Mouse (Mus musculus) midbrain, embryonic 16.5 days (tissue): ENCODE results near the gene Rps18. TPM values are rescaled to one million over a fixed set of nuclear protein-coding genes. Genes with fewer than 3 reads are reported as not detected.

ENCODE experiments used
- ATAC-seq: fragments of 200-750 bp; cut with Nextera tagmentation; 2 replicates; pipeline ENCODE4 v1.8.0; 2017; ENCODE audit warnings: moderate TSS enrichment
- H3K27ac ChIP-seq: fragments of 300-500 bp; sonication (generic); 2 replicates; pipeline ENCODE4 v1.5.1; 2014; ENCODE audit warnings: mild to moderate bottlenecking, low read length, mixed read lengths
- H3K27me3 ChIP-seq: fragments of 300-500 bp; sonication (generic); 2 replicates; pipeline ENCODE4 v1.6.1; 2014; ENCODE audit warnings: low read depth, low read length, mixed read lengths; ENCODE audit not compliant: control insufficient read depth, insufficient read depth
- H3K36me3 ChIP-seq: fragments of 300-500 bp; sonication (generic); 2 replicates; pipeline ENCODE4 v1.6.1; 2014; ENCODE audit warnings: mild to moderate bottlenecking, low read length, moderate library complexity, mixed read lengths; ENCODE audit not compliant: control insufficient read depth, insufficient read depth
- H3K4me1 ChIP-seq: fragments of 300-500 bp; sonication (generic); 2 replicates; pipeline ENCODE4 v1.6.1; 2014; ENCODE audit warnings: mild to moderate bottlenecking, low read length, mixed read lengths; ENCODE audit not compliant: control insufficient read depth, insufficient read depth
- H3K4me2 ChIP-seq: fragments of 300-500 bp; sonication (generic); 2 replicates; pipeline ENCODE4 v1.6.1; 2014; ENCODE audit warnings: mild to moderate bottlenecking, low read length, mixed read lengths
- H3K4me3 ChIP-seq: fragments of 300-500 bp; sonication (generic); 2 replicates; pipeline ENCODE4 v1.5.1; 2014; ENCODE audit warnings: low read depth, mild to moderate bottlenecking, low read length, moderate library complexity, mixed read lengths
- H3K9ac ChIP-seq: fragments of 300-500 bp; sonication (generic); 2 replicates; pipeline ENCODE4 v1.6.1; 2014; ENCODE audit warnings: low read depth, low read length, mixed read lengths
- H3K9me3 ChIP-seq: fragments of 300-500 bp; sonication (generic); replicated peaks from 2 replicates; pipeline ENCODE4 v1.6.1; 2014; ENCODE audit warnings: mild to moderate bottlenecking, low read length, mixed read lengths; ENCODE audit not compliant: control insufficient read depth, poor library complexity, severe bottlenecking
- WGBS: fragments of 180-500 bp; shearing (Covaris S2); extraction: QIAGEN DNeasy Blood & Tissue Kit; methylation state at CpG from one replicate; pipeline ENCODE4 v1.1.7; 2014; 5-methylcytosine and 5-hydroxymethylcytosine counted together
- polyA plus RNA-seq: library from polyadenylated mRNA; unstranded; fragments of >200 nt; fragmentation: Nextera tagmentation; extraction: Ambion mirVana; gene quantifications from 2 replicates; pipeline ENCODE4 v1.2.1, GENCODE M21; 2015

The Rps18 gene
- polyA plus RNA-seq, 1 experiment from 2014 or later = 620 TPM

DNA sequence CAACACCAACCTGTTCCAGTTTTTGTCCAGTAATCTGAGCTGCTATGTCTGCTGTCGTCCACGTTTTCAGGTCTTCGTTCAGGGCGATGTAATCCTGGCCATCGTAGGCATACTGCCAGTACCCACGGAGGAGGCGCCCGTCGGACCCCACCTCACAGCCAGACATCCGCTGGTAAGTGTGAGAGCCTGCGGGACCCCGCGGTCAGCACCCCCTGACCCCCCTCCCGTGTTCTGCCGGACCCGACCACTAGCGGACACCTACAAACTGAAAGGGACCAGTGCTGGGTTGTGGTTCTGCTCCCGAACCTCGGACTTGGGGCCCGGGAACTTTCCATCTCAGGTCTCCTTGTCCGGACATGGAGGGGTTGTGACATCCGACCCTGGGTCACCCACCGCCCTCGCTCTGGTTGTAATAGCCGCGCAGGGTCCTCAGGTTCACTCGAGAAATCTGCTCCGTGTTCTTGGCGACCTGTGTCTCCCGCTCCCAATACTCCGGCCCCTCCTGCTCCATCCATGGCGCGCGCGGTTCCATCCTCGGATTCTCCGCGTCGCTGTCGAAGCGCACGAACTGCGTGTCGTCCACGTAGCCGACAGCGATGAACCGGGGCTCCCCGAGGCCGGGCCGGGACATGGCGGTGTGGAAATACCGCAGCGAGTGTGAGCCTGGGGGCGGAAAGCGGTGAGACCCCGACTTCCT lies 22.2 kb upstream of the Rps18 start:
- peak overlapping the region; percentile 40 for H3K4me3 ChIP-seq
- H3K9me3 ChIP-seq = no peaks in the 10 kb centered on the region
- peaks cover 11% of the 10 kb centered on the region; the same call in 1 of the 2 replicates for H3K4me1 ChIP-seq
- H3K27me3 ChIP-seq = peaks cover 36% of the 10 kb centered on the region
- H3K9ac ChIP-seq = peak overlapping the region; percentile 60
- H3K27ac ChIP-seq = no peak overlapping the region
- ATAC-seq = no peak
- H3K4me2 ChIP-seq = peak overlapping the region; percentile 61
- no peaks in the 10 kb centered on the region for H3K36me3 ChIP-seq
- 3% methylated on average over 57 of the region's 57 CpGs for WGBS

DNA sequence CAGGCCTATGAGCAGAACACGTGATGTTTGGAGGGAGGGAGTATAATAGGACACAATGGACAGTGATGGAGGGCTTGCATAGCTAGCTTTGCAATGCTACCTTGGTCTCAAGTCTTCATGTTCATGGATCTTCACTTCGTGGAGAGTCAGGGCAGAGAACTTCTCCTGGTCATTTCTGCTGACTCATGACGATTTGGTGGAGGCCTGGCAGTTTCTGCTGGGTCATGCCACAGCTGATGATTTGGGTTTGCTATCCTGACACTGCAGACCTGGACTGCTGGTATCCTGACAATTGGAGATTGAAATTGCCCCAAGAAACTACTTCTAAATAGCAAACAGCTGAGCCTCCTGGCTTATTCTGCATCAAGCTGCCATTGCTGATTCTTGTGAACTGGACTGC lies 17.8 kb upstream of the Rps18 start:
- H3K9ac ChIP-seq = no peak overlapping the region
- no peak overlapping the region for H3K4me2 ChIP-seq
- 58% methylated on average over 3 of the region's 3 CpGs for WGBS
- no peak for ATAC-seq
- no peak overlapping the region for H3K4me3 ChIP-seq
- peaks cover 20% of the 10 kb centered on the region for H3K27me3 ChIP-seq
- no peaks in the 10 kb centered on the region for H3K36me3 ChIP-seq
- 0 out of 2 replicates have a peak, but pooled peaks cover 4% of the 10 kb centered on the region for H3K4me1 ChIP-seq
- H3K9me3 ChIP-seq = no peaks in the 10 kb centered on the region
- no peak overlapping the region for H3K27ac ChIP-seq

DNA sequence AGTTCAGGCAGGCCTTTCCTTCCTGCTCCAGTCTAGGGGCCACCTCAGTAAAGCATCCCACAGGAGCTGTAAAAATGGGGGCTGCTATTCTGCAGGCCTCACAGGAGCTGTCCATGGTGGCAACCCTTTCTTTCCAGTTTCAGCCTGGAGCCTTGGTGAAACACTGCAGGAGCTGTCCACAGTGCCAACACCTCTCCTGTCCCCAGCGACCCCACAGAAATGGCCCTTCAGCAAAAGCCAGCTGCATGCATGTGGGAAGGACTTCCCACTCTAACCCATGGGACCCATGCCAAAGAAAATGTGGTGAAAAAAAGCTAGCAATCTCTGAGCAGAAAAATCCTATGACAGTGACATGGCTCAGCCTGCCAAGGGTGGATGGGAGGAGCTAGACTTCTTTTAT lies 16.9 kb upstream of the Rps18 start:
- ATAC-seq = no peak
- no peak overlapping the region for H3K4me2 ChIP-seq
- H3K27me3 ChIP-seq = peaks cover 12% of the 10 kb centered on the region
- no peak overlapping the region for H3K9ac ChIP-seq
- H3K36me3 ChIP-seq = no peaks in the 10 kb centered on the region
- WGBS = 14% methylated on average over 1 of the region's 1 CpGs
- no peak overlapping the region for H3K4me3 ChIP-seq
- no peak overlapping the region for H3K27ac ChIP-seq
- H3K9me3 ChIP-seq = no peaks in the 10 kb centered on the region
- H3K4me1 ChIP-seq = no peaks in the 10 kb centered on the region

DNA sequence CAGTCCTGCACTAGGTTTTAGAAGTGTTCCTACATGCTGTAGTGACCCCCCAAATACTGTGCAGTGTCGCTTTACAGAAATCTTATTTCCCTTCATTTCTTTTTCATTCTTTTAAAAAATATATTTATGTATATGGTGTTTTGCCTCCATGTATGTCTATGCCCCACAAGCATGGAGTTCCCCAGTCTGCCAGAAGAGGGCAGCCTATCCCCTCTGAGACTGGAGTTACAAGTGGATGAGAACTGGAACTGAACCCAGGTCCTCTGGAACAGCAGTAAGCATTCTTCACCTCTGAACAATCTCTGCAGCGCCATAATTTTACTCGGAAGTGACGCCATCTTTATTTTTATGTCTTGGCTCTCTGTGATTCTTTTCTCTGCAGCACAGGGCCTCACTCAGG lies 13.6 kb upstream of the Rps18 start:
- Histone ChIP-seq H3K4me2 (no peak overlapping the region), H3K9ac (no peak overlapping the region), H3K36me3 (peaks cover 14% of the 10 kb centered on the region), H3K4me3 (no peak overlapping the region), H3K4me1 (no peaks in the 10 kb centered on the region), H3K27me3 (no peaks in the 10 kb centered on the region), H3K9me3 (no peaks in the 10 kb centered on the region), H3K27ac (no peak overlapping the region)
- 76% methylated on average over 4 of the region's 4 CpGs for WGBS
- no peak for ATAC-seq

DNA sequence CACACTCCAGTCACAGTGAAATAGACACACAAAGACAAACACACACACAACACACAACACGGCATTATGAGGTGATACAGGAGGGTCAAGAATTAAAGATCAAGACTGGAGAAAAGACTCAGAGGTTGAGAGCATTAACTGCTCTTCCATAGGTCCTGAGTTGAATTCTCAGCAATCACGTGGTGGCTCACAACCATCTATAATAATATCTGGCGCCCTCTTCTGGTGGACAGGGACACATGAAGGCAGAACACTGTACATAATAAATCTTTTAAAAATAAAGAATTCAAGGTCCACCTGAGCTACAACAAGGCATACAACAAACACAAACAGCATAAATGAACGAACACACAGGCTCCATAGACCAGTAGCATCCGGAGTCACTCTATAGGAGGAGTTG lies 13.1 kb upstream of the Rps18 start:
- Histone ChIP-seq H3K27me3 (no peaks in the 10 kb centered on the region), H3K27ac (no peak overlapping the region), H3K9me3 (no peaks in the 10 kb centered on the region), H3K4me1 (no peaks in the 10 kb centered on the region), H3K4me3 (no peak overlapping the region), H3K36me3 (peaks cover 14% of the 10 kb centered on the region), H3K4me2 (peak overlapping the region; percentile 28; the same call in 1 of the 2 replicates), H3K9ac (no peak overlapping the region)
- WGBS = 28% methylated on average over 5 of the region's 5 CpGs
- ATAC-seq = peak; percentile 63

DNA sequence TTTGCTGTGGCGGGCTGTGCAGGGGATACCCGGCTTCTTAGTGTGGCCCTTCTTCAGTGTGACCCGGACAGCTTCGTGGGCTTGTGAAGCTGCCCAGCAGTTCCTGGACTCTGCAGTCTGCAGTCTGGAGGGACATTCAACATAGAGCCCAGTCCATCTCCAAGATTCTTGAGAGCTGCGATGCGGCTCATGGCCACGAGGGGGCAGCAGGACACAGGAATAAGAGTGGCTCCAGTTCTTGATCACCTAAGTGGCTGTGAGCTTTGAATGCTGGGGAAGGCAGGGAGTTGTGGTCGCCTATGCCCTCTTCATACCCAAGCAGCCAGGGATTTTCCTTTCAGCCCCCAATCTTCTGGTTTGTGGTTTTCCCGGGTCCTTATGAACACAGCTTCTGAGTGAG lies 12.7 kb upstream of the Rps18 start:
- peak overlapping the region; percentile 28; the same call in 1 of the 2 replicates for H3K4me2 ChIP-seq
- 2% methylated on average over 9 of the region's 9 CpGs for WGBS
- peaks cover 14% of the 10 kb centered on the region for H3K36me3 ChIP-seq
- no peaks in the 10 kb centered on the region for H3K27me3 ChIP-seq
- H3K9ac ChIP-seq = no peak overlapping the region
- H3K4me3 ChIP-seq = no peak overlapping the region
- no peaks in the 10 kb centered on the region for H3K4me1 ChIP-seq
- H3K9me3 ChIP-seq = no peaks in the 10 kb centered on the region
- ATAC-seq = peak; percentile 81
- no peak overlapping the region for H3K27ac ChIP-seq

DNA sequence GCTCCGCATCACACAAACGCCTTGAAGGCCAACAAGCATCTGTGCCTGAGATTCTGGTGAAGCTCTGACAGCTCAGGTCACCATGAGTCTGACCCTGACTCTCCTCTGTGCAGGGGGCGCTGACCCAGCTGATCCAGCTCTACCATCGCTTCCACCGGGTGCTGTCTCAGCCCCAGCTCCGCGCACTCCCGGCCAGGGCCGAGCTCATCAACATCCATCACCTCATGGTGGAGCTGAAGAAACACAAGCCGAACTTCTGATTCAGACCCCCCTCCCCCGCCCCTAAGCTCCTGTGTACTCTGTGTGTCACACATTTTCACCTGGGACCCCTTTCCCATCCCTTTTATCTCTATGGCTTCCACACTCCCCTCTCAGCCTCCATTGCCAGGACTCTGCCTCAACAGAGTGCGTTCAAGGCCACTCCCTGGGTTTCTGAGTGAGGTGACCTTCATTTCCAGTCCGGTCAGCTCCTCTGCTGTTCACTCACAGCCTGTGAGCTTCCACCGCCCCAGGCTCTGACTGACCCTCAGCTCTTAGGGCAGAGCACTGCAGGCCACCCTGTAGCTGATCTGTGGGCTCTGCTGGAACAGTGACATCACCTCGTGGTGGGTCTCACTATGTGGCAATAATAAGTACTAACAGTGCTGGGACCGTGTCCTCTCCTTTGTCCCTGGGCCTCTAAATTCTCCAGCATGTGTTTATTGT lies 10.2 kb upstream of the Rps18 start:
- H3K9ac ChIP-seq = no peak overlapping the region
- peaks cover 32% of the 10 kb centered on the region for H3K36me3 ChIP-seq
- 91% methylated on average over 16 of the region's 16 CpGs for WGBS
- no peaks in the 10 kb centered on the region for H3K4me1 ChIP-seq
- no peak overlapping the region for H3K4me2 ChIP-seq
- H3K4me3 ChIP-seq = no peak overlapping the region
- no peaks in the 10 kb centered on the region for H3K9me3 ChIP-seq
- ATAC-seq = no peak
- no peak overlapping the region for H3K27ac ChIP-seq
- H3K27me3 ChIP-seq = no peaks in the 10 kb centered on the region

DNA sequence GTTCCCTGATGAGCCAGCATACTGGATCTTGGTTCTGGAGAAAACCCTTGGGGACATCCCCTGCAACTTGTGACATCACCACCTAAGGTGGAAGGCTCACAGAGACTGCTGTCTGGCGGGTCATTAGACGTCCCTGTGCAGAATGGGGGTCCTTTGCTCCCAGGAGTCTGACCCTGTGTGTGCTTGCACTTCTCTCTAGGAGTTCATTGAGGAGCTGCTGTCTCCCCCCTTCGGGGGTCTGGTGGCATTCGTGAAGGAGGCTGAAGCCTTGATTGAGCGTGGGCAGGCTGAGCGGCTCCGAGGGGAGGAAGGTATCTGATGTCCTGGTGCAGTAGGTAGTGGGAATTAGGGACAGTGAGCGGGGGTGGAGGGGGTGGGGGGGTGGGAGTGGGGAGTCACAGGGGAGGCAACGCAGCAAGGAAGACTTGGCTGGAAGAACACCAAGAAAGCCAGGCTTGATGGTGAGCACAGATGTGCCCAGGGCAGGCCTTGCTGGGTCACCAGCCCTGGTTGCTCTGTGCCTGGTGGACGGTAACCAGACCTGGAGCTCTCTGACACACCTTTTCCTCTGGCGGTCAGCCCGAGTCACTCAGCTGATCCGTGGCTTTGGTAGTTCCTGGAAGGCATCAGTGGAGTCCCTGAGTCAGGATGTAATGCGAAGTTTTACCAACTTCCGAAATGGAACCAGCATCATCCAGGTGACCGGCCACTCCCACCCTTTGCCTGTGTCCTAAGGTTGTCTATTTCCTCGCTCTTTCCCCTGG lies 9.5 kb upstream of the Rps18 start:
- ATAC-seq = no peak
- WGBS = 92% methylated on average over 16 of the region's 17 CpGs

DNA sequence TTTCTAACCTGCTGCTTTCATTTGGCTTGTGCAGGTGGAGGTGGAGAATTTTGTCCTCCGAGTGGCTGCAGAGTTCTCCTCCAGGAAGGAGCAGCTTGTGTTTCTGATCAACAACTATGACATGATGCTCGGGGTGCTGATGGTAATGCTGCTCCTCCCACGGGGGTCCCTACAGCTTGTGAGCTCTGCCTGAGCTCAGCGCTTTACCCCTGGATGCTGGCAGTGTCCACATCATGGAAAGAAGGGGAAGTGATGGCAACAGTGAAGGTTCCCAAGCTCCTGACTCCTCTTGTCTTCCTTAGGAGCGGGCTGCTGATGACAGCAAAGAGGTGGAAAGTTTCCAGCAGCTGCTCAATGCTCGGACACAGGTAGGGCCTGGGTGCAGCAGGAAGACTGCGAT lies 7.1 kb upstream of the Rps18 start:
- Histone ChIP-seq H3K9me3 (no peaks in the 10 kb centered on the region), H3K9ac (no peak overlapping the region), H3K4me1 (no peaks in the 10 kb centered on the region; the same call in 1 of the 2 replicates), H3K36me3 (peaks cover 44% of the 10 kb centered on the region), H3K4me3 (no peak overlapping the region), H3K27me3 (no peaks in the 10 kb centered on the region), H3K4me2 (no peak overlapping the region), H3K27ac (no peak overlapping the region)
- ATAC-seq = no peak
- WGBS = 90% methylated on average over 7 of the region's 7 CpGs

More for the DNA sequence above, 9.5 kb upstream of the Rps18 start:
- no peaks in the 10 kb centered on the region for H3K9me3 ChIP-seq
- H3K36me3 ChIP-seq = peaks cover 35% of the 10 kb centered on the region
- no peak overlapping the region for H3K4me2 ChIP-seq
- no peak overlapping the region for H3K4me3 ChIP-seq
- no peak overlapping the region for H3K27ac ChIP-seq
- H3K4me1 ChIP-seq = no peaks in the 10 kb centered on the region
- H3K27me3 ChIP-seq = no peaks in the 10 kb centered on the region
- H3K9ac ChIP-seq = no peak overlapping the region
